Mouse (Mus musculus): ENCODE measurements around the gene Gm49486.

- peak; percentile 66; the same call in 1 of the 2 replicates for TF ChIP-seq CTCF (IDR thresholded peaks at IDR 0.05; ENCODE audit: control insufficient read depth, insufficient read depth, low read length)
- no peak for TF ChIP-seq POLR2A (IDR thresholded peaks at IDR 0.05; ENCODE audit: borderline replicate concordance, control insufficient read depth, low read depth, low read length)
These were observed 42.0 kb downstream of the Gm49486 start for GRCm38 (mm10) chr15:79271124-79271746.
